11 mouse cellular contexts compared by ENCODE assay signal in genomic region chr4:83307686-83308469, GRCm38 (mm10). TPM values are rescaled to one million over a fixed set of nuclear protein-coding genes. Genes with fewer than 3 reads are reported as not detected.
DNase-seq lines count a peak whose midpoint lies in the region; ATAC-seq and TF ChIP-seq lines count a peak whose summit lies in the region.
"Had no signal": no experiment of that assay in that cellular context is flagged by ENCODE, and none has a peak within 500 bp of the region (broad histone marks: within the 10 kb centered on the region; RNA-seq: fewer than 3 reads in every experiment).

No protein-coding gene starts in this region.

- no peaks in the 10 kb centered on the region for H3K9me3 ChIP-seq in intestine, embryonic 16.5 days (ENCODE audit: control insufficient read depth, low read length)
- no peaks in the 10 kb centered on the region for H3K9me3 ChIP-seq in intestine, embryonic 15.5 days
- H3K9me3 ChIP-seq in heart, embryonic 13.5 days: no peaks in the 10 kb centered on the region
- H3K9me3 ChIP-seq in midbrain, embryonic 16.5 days (replicated peaks; ENCODE audit: control insufficient read depth, low read length, poor library complexity, severe bottlenecking): no peaks in the 10 kb centered on the region
- no peaks in the 10 kb centered on the region for H3K9me3 ChIP-seq in hindbrain, embryonic 14.5 days (ENCODE audit: control insufficient read depth, low read length)
- H3K9me3 ChIP-seq: limb, embryonic 15.5 days had no signal

- 61% methylated on average over 12 of the region's 12 CpGs for WGBS in intestine, embryonic 16.5 days
- WGBS in intestine, embryonic 15.5 days: 57% methylated on average over 12 of the region's 12 CpGs
- 33% methylated on average over 12 of the region's 12 CpGs for WGBS in heart, embryonic 13.5 days
- WGBS in small intestine, adult 2 months: 37% methylated on average over 12 of the region's 12 CpGs
- WGBS in midbrain, embryonic 16.5 days: 84% methylated on average over 12 of the region's 12 CpGs
- 83% methylated on average over 12 of the region's 12 CpGs for WGBS in hindbrain, embryonic 14.5 days

- H3K4me2 ChIP-seq in intestine, embryonic 16.5 days (ENCODE audit: low read depth, low read length): no peak overlapping the region
- H3K4me2 ChIP-seq in intestine, embryonic 15.5 days (replicated peaks): no peak overlapping the region
- peak overlapping the region; percentile 30 for H3K4me2 ChIP-seq in heart, embryonic 13.5 days
- no peak overlapping the region for H3K4me2 ChIP-seq in midbrain, embryonic 16.5 days (ENCODE audit: low read length)
- H3K4me2 ChIP-seq in hindbrain, embryonic 14.5 days (replicated peaks): no peak overlapping the region
- H3K4me2 ChIP-seq: limb, embryonic 15.5 days had no signal

- H3K4me1 ChIP-seq in intestine, embryonic 16.5 days (ENCODE audit: control insufficient read depth, insufficient read depth, low read length): peaks cover 4% of the 10 kb centered on the region; the same call in 1 of the 2 replicates
- peaks cover 11% of the 10 kb centered on the region; the same call in 1 of the 2 replicates for H3K4me1 ChIP-seq in intestine, embryonic 15.5 days (replicated peaks)
- H3K4me1 ChIP-seq in heart, embryonic 13.5 days: peaks cover 40% of the 10 kb centered on the region
- H3K4me1 ChIP-seq in small intestine, adult 2 months (ENCODE audit: control insufficient read depth, insufficient read depth, insufficient read length, low read length): peaks cover 34% of the 10 kb centered on the region
- no peaks in the 10 kb centered on the region for H3K4me1 ChIP-seq in midbrain, embryonic 16.5 days (ENCODE audit: control insufficient read depth, insufficient read depth, low read length)
- H3K4me1 ChIP-seq in hindbrain, embryonic 14.5 days (replicated peaks; ENCODE audit: control insufficient read depth, insufficient read depth, low read length): no peaks in the 10 kb centered on the region

- no peak overlapping the region for H3K4me3 ChIP-seq in intestine, embryonic 16.5 days (ENCODE audit: low read length)
- no peak overlapping the region for H3K4me3 ChIP-seq in intestine, embryonic 15.5 days (replicated peaks)
- no peak overlapping the region for H3K4me3 ChIP-seq in heart, embryonic 13.5 days
- H3K4me3 ChIP-seq in small intestine, adult 2 months (ENCODE audit: low read depth, low read length): no peak overlapping the region
- H3K4me3 ChIP-seq in midbrain, embryonic 16.5 days (ENCODE audit: low read depth, low read length): no peak overlapping the region
- no peak overlapping the region for H3K4me3 ChIP-seq in hindbrain, embryonic 14.5 days (replicated peaks; ENCODE audit: low read length)
- H3K4me3 ChIP-seq: limb, embryonic 15.5 days had no signal

- TF ChIP-seq CTCF in small intestine, adult 2 months (IDR thresholded peaks at IDR 0.05; ENCODE audit: extremely low read depth, insufficient read length, insufficient replicate concordance, low read depth, low read length): no peak

- no peak overlapping the region for H3K9ac ChIP-seq in intestine, embryonic 16.5 days (ENCODE audit: low read depth, low read length)
- H3K9ac ChIP-seq in intestine, embryonic 15.5 days: no peak overlapping the region
- H3K9ac ChIP-seq in heart, embryonic 13.5 days: no peak overlapping the region
- H3K9ac ChIP-seq in midbrain, embryonic 16.5 days (ENCODE audit: low read depth, low read length): no peak overlapping the region
- H3K9ac ChIP-seq in hindbrain, embryonic 14.5 days: no peak overlapping the region
- H3K9ac ChIP-seq: limb, embryonic 15.5 days had no signal

- no peaks in the 10 kb centered on the region for H3K27me3 ChIP-seq in intestine, embryonic 16.5 days (replicated peaks; ENCODE audit: control insufficient read depth, insufficient read depth, low read length)
- no peaks in the 10 kb centered on the region for H3K27me3 ChIP-seq in intestine, embryonic 15.5 days (replicated peaks)
- H3K27me3 ChIP-seq in heart, embryonic 13.5 days (replicated peaks): no peaks in the 10 kb centered on the region
- no peaks in the 10 kb centered on the region for H3K27me3 ChIP-seq in small intestine, adult 2 months (ENCODE audit: control insufficient read depth, insufficient read depth, low read length)
- H3K27me3 ChIP-seq in midbrain, embryonic 16.5 days (ENCODE audit: control insufficient read depth, insufficient read depth, low read depth, low read length): no peaks in the 10 kb centered on the region
- H3K27me3 ChIP-seq in hindbrain, embryonic 14.5 days (ENCODE audit: control insufficient read depth, insufficient read depth, low read length): no peaks in the 10 kb centered on the region
- H3K27me3 ChIP-seq: limb, embryonic 15.5 days had no signal

- H3K36me3 ChIP-seq in intestine, embryonic 16.5 days (ENCODE audit: control insufficient read depth, insufficient read depth, low read length): no peaks in the 10 kb centered on the region
- no peaks in the 10 kb centered on the region for H3K36me3 ChIP-seq in intestine, embryonic 15.5 days
- no peaks in the 10 kb centered on the region for H3K36me3 ChIP-seq in heart, embryonic 13.5 days
- H3K36me3 ChIP-seq in small intestine, adult 2 months (ENCODE audit: control insufficient read depth, insufficient read depth, low read length): no peaks in the 10 kb centered on the region
- no peaks in the 10 kb centered on the region for H3K36me3 ChIP-seq in midbrain, embryonic 16.5 days (ENCODE audit: control insufficient read depth, insufficient read depth, low read length)
- H3K36me3 ChIP-seq in hindbrain, embryonic 14.5 days (replicated peaks; ENCODE audit: control insufficient read depth, insufficient read depth): no peaks in the 10 kb centered on the region
- H3K36me3 ChIP-seq: limb, embryonic 15.5 days had no signal

- ATAC-seq in intestine, embryonic 16.5 days: no peak
- no peak for ATAC-seq in intestine, embryonic 15.5 days
- ATAC-seq in heart, embryonic 13.5 days (ENCODE audit: extremely low read depth, insufficient number of reproducible peaks, low FRiP score, low TSS enrichment): no peak
- no peak for ATAC-seq in midbrain, embryonic 16.5 days
- ATAC-seq in hindbrain, embryonic 14.5 days (ENCODE audit: low FRiP score): no peak

- H3K27ac ChIP-seq in intestine, embryonic 16.5 days (ENCODE audit: low read length): 0 out of 2 replicates have a peak overlapping the region, but pooled peaks have one; percentile 0
- no peak overlapping the region for H3K27ac ChIP-seq in intestine, embryonic 15.5 days
- H3K27ac ChIP-seq in heart, embryonic 13.5 days (replicated peaks): peak overlapping the region; percentile 57
- H3K27ac ChIP-seq in small intestine, adult 2 months (ENCODE audit: insufficient read depth, low read depth, low read length): peak overlapping the region; percentile 66
- H3K27ac ChIP-seq in midbrain, embryonic 16.5 days (ENCODE audit: low read length): no peak overlapping the region
- no peak overlapping the region for H3K27ac ChIP-seq in hindbrain, embryonic 14.5 days
- H3K27ac ChIP-seq: limb, embryonic 15.5 days had no signal

- TF ChIP-seq POLR2A in small intestine, adult 2 months (IDR thresholded peaks at IDR 0.05; ENCODE audit: low read depth, low read length): no peak

- peak; percentile 77 for DNase-seq in kidney, postnatal 14 days
- no peak for DNase-seq in hindbrain, embryonic 14.5 days (ENCODE audit: low spot score)
- no peak for DNase-seq in spleen, postnatal 4 days (ENCODE audit: low spot score in 2 of 2)
- DNase-seq: right cerebral cortex, adult 18-20 months; thymus, adult 18-20 months had no signal

RNA-seq across cellular contexts. Expression of gene Ttc39b, which starts 16.2 kb away (rescaled TPM):
- polyA plus RNA-seq in intestine, embryonic 16.5 days (2015; fragmentation: Nextera tagmentation; extraction: Ambion mirVana): 1.4 and 2.4 TPM in 2 replicates
- polyA plus RNA-seq in intestine, embryonic 15.5 days (2015; fragmentation: Nextera tagmentation; extraction: Ambion mirVana): 2.0 and 2.1 TPM in 2 replicates
- polyA plus RNA-seq in heart, embryonic 13.5 days (2015; fragmentation: Nextera tagmentation; extraction: Ambion mirVana): 2.1 and 2.5 TPM in 2 replicates
- 1.4 and 1.9 TPM in 2 replicates for polyA plus RNA-seq in small intestine, adult 2 months (2012; rRNA removed)
- polyA plus RNA-seq in midbrain, embryonic 16.5 days (2015; fragmentation: Nextera tagmentation; extraction: Ambion mirVana): 5.9 and 7.1 TPM in 2 replicates
- polyA plus RNA-seq in hindbrain, embryonic 14.5 days (2014; fragmentation: Nextera tagmentation; extraction: Ambion mirVana): 8.2 and 9.0 TPM in 2 replicates

Comparison
In these comparisons a context has a peak if more than half of its experiments do, and no peak if none do; other contexts are left out.
1. H3K27ac ChIP-seq: peak in intestine, embryonic 16.5 days (single experiment), heart, embryonic 13.5 days (single experiment) and small intestine, adult 2 months (single experiment); none in intestine, embryonic 15.5 days (single experiment), midbrain, embryonic 16.5 days (single experiment) and hindbrain, embryonic 14.5 days (single experiment).